Mouse (Mus musculus): Measurements from ENCODE around the gene Ccdc30. TPM values are rescaled to one million over a fixed set of nuclear protein-coding genes. Genes with fewer than 3 reads are reported as not detected.

Ccdc30 gene
- polyA plus RNA-seq, 1 experiment from 2014 or later: 1.4 TPM

GRCm38 (mm10) chr4:119412791-119413190 lies 2.5 kb downstream of the Ccdc30 start:
- Histone ChIP-seq H3K4me1 (replicated peaks; ENCODE audit: control insufficient read depth, insufficient read depth) (no peaks in the 10 kb centered on the region), H3K27ac (replicated peaks) (no peak overlapping the region), H3K9ac (ENCODE audit: low read length) (no peak overlapping the region), H3K4me2 (replicated peaks; ENCODE audit: low read depth) (no peak overlapping the region), H3K9me3 (ENCODE audit: control insufficient read depth, low read length) (no peaks in the 10 kb centered on the region), H3K36me3 (ENCODE audit: control insufficient read depth, insufficient read depth, low read length) (no peaks in the 10 kb centered on the region), H3K4me3 (ENCODE audit: low read depth, low read length) (no peak overlapping the region), H3K27me3 (ENCODE audit: control insufficient read depth, insufficient read depth, low read length) (no peaks in the 10 kb centered on the region)
- 43% methylated on average over 6 of the region's 6 CpGs for WGBS
- no peak for DNase-seq (ENCODE audit: low spot score)
- TF ChIP-seq CTCF (IDR thresholded peaks at IDR 0.05; ENCODE audit: low read depth) (no peak), EP300 (optimal IDR thresholded peaks at IDR 0.05) (no peak)
- no peak for ATAC-seq (ENCODE audit: low FRiP score, low TSS enrichment)

GRCm38 (mm10) chr4:119411877-119412650 lies 3.3 kb downstream of the Ccdc30 start:
- Histone ChIP-seq H3K9me3 (ENCODE audit: control insufficient read depth, low read length) (no peaks in the 10 kb centered on the region), H3K4me1 (replicated peaks; ENCODE audit: control insufficient read depth, insufficient read depth) (no peaks in the 10 kb centered on the region), H3K4me3 (ENCODE audit: low read depth, low read length) (no peak overlapping the region), H3K36me3 (ENCODE audit: control insufficient read depth, insufficient read depth, low read length) (no peaks in the 10 kb centered on the region), H3K27me3 (ENCODE audit: control insufficient read depth, insufficient read depth, low read length) (no peaks in the 10 kb centered on the region), H3K27ac (replicated peaks) (no peak overlapping the region), H3K9ac (ENCODE audit: low read length) (no peak overlapping the region), H3K4me2 (replicated peaks; ENCODE audit: low read depth) (no peak overlapping the region)
- 71% methylated on average over 11 of the region's 12 CpGs for WGBS
- no peak for DNase-seq (ENCODE audit: low spot score)
- TF ChIP-seq EP300 (optimal IDR thresholded peaks at IDR 0.05): no peak
- TF ChIP-seq CTCF (IDR thresholded peaks at IDR 0.05; ENCODE audit: low read depth): no peak
- no peak for ATAC-seq (ENCODE audit: low FRiP score, low TSS enrichment)

GRCm38 (mm10) chr4:119403431-119403830 lies 11.9 kb downstream of the Ccdc30 start:
- H3K4me3 ChIP-seq (ENCODE audit: low read depth, low read length): no peak overlapping the region
- ATAC-seq (ENCODE audit: low FRiP score, low TSS enrichment) (no peak), DNase-seq (ENCODE audit: low spot score) (no peak)
- H3K4me1 ChIP-seq (replicated peaks; ENCODE audit: control insufficient read depth, insufficient read depth): no peaks in the 10 kb centered on the region
- H3K4me2 ChIP-seq (replicated peaks; ENCODE audit: low read depth): no peak overlapping the region
- 93% methylated on average over 2 of the region's 2 CpGs for WGBS
- 0 out of 2 replicates have a peak, but pooled peaks cover 3% of the 10 kb centered on the region for H3K9me3 ChIP-seq (ENCODE audit: control insufficient read depth, low read length)
- H3K36me3 ChIP-seq (ENCODE audit: control insufficient read depth, insufficient read depth, low read length): no peaks in the 10 kb centered on the region
- TF ChIP-seq CTCF (IDR thresholded peaks at IDR 0.05; ENCODE audit: low read depth) (no peak), EP300 (optimal IDR thresholded peaks at IDR 0.05) (no peak)
- H3K27me3 ChIP-seq (ENCODE audit: control insufficient read depth, insufficient read depth, low read length): no peaks in the 10 kb centered on the region
- H3K9ac ChIP-seq (ENCODE audit: low read length): no peak overlapping the region
- H3K27ac ChIP-seq (replicated peaks): no peak overlapping the region

GRCm38 (mm10) chr4:119400896-119401295 lies 14.4 kb downstream of the Ccdc30 start:
- H3K4me2 ChIP-seq (replicated peaks; ENCODE audit: low read depth): no peak overlapping the region
- H3K27me3 ChIP-seq (ENCODE audit: control insufficient read depth, insufficient read depth, low read length): no peaks in the 10 kb centered on the region
- H3K4me3 ChIP-seq (ENCODE audit: low read depth, low read length): no peak overlapping the region
- no peaks in the 10 kb centered on the region for H3K36me3 ChIP-seq (ENCODE audit: control insufficient read depth, insufficient read depth, low read length)
- ATAC-seq (ENCODE audit: low FRiP score, low TSS enrichment): no peak
- no peak for DNase-seq (ENCODE audit: low spot score)
- WGBS: 62% methylated on average over 7 of the region's 7 CpGs
- 0 out of 2 replicates have a peak, but pooled peaks cover 3% of the 10 kb centered on the region for H3K9me3 ChIP-seq (ENCODE audit: control insufficient read depth, low read length)
- no peaks in the 10 kb centered on the region for H3K4me1 ChIP-seq (replicated peaks; ENCODE audit: control insufficient read depth, insufficient read depth)
- TF ChIP-seq EP300 (optimal IDR thresholded peaks at IDR 0.05) (no peak), CTCF (IDR thresholded peaks at IDR 0.05; ENCODE audit: low read depth) (peak; percentile 21)
- no peak overlapping the region for H3K27ac ChIP-seq (replicated peaks)
- H3K9ac ChIP-seq (ENCODE audit: low read length): no peak overlapping the region

- Histone ChIP-seq H3K36me3 (ENCODE audit: control insufficient read depth, insufficient read depth, low read length) (no peaks in the 10 kb centered on the region), H3K9ac (ENCODE audit: low read length) (no peak overlapping the region), H3K27ac (replicated peaks) (no peak overlapping the region), H3K4me1 (replicated peaks; ENCODE audit: control insufficient read depth, insufficient read depth) (no peaks in the 10 kb centered on the region), H3K27me3 (ENCODE audit: control insufficient read depth, insufficient read depth, low read length) (no peaks in the 10 kb centered on the region), H3K9me3 (ENCODE audit: control insufficient read depth, low read length) (0 out of 2 replicates have a peak, but pooled peaks cover 3% of the 10 kb centered on the region), H3K4me2 (replicated peaks; ENCODE audit: low read depth) (no peak overlapping the region), H3K4me3 (ENCODE audit: low read depth, low read length) (no peak overlapping the region)
- ATAC-seq (ENCODE audit: low FRiP score, low TSS enrichment) (no peak), DNase-seq (ENCODE audit: low spot score) (no peak)
- WGBS: 72% methylated on average over 7 of the region's 7 CpGs
- TF ChIP-seq EP300 (optimal IDR thresholded peaks at IDR 0.05) (no peak), CTCF (IDR thresholded peaks at IDR 0.05; ENCODE audit: low read depth) (no peak)
Measured at GRCm38 (mm10) chr4:119398751-119399150, 16.6 kb downstream of the Ccdc30 start.

GRCm38 (mm10) chr4:119390369-119390768 lies 25.0 kb downstream of the Ccdc30 start:
- no peaks in the 10 kb centered on the region for H3K36me3 ChIP-seq (ENCODE audit: control insufficient read depth, insufficient read depth, low read length)
- no peak overlapping the region for H3K4me3 ChIP-seq (ENCODE audit: low read depth, low read length)
- H3K4me2 ChIP-seq (replicated peaks; ENCODE audit: low read depth): no peak overlapping the region
- no peaks in the 10 kb centered on the region for H3K9me3 ChIP-seq (ENCODE audit: control insufficient read depth, low read length)
- peak; percentile 30 for DNase-seq (ENCODE audit: low spot score)
- ATAC-seq (ENCODE audit: low FRiP score, low TSS enrichment): no peak
- no peaks in the 10 kb centered on the region for H3K27me3 ChIP-seq (ENCODE audit: control insufficient read depth, insufficient read depth, low read length)
- H3K27ac ChIP-seq (replicated peaks): no peak overlapping the region
- WGBS: 71% methylated on average over 1 of the region's 1 CpGs
- TF ChIP-seq CTCF (IDR thresholded peaks at IDR 0.05; ENCODE audit: low read depth) (peak; percentile 64), EP300 (optimal IDR thresholded peaks at IDR 0.05) (no peak)
- no peaks in the 10 kb centered on the region for H3K4me1 ChIP-seq (replicated peaks; ENCODE audit: control insufficient read depth, insufficient read depth)
- no peak overlapping the region for H3K9ac ChIP-seq (ENCODE audit: low read length)

Data from stomach, postnatal 0 days (tissue).